Mouse (Mus musculus) lung, embryonic 14.5 days (tissue): ENCODE results near the gene Ascl5. TPM values are rescaled to one million over a fixed set of nuclear protein-coding genes. Genes with fewer than 3 reads are reported as not detected.

Source experiments
- ATAC-seq: fragments of 200-750 bp; cut with Nextera tagmentation; 2 replicates; pipeline ENCODE4 v1.8.0; 2017; ENCODE audit warnings: mild to moderate bottlenecking, moderate TSS enrichment, moderate library complexity; ENCODE audit not compliant: insufficient read depth
- DNase-seq: peaks from one replicate; pipeline ENCODE4 v3.0.0-alpha.2; 2015
- H3K27ac ChIP-seq: fragments of 300-500 bp; sonication (generic); 2 replicates; pipeline ENCODE4 v1.5.1; 2014; ENCODE audit warnings: low read depth, mild to moderate bottlenecking, moderate library complexity
- H3K27me3 ChIP-seq: fragments of 300-500 bp; sonication (generic); 2 replicates; pipeline ENCODE4 v1.6.1; 2014; ENCODE audit warnings: low read length, control low read depth; ENCODE audit not compliant: insufficient read depth
- H3K36me3 ChIP-seq: fragments of 300-500 bp; sonication (generic); 2 replicates; pipeline ENCODE4 v1.6.1; 2014; ENCODE audit warnings: control low read depth; ENCODE audit not compliant: insufficient read depth
- H3K4me1 ChIP-seq: fragments of 300-500 bp; sonication (generic); 2 replicates; pipeline ENCODE4 v1.6.1; 2014; ENCODE audit warnings: antibody characterized with exemption, control low read depth; ENCODE audit not compliant: insufficient read depth
- H3K4me2 ChIP-seq: fragments of 300-500 bp; sonication (generic); 2 replicates; pipeline ENCODE4 v1.6.1; 2014; ENCODE audit warnings: mild to moderate bottlenecking
- H3K4me3 ChIP-seq: fragments of 300-500 bp; sonication (generic); 2 replicates; pipeline ENCODE4 v1.5.1; 2014; ENCODE audit warnings: low read depth, low read length
- H3K9ac ChIP-seq: fragments of 300-500 bp; sonication (generic); 2 replicates; pipeline ENCODE4 v1.6.1; 2014
- H3K9me3 ChIP-seq: fragments of 300-500 bp; sonication (generic); 2 replicates; pipeline ENCODE4 v1.6.1; 2016; ENCODE audit warnings: low read depth, low read length, control low read depth
- CTCF ChIP-seq: IDR thresholded peaks from 2 replicates; pipeline ENCODE4 v1.5.1; 2016; ENCODE audit warnings: antibody characterized with exemption, low read depth
- WGBS: fragments of 180-500 bp; shearing (Covaris S2); extraction: QIAGEN DNeasy Blood & Tissue Kit; methylation state at CpG from one replicate; pipeline ENCODE4 v1.1.7; 2014; 5-methylcytosine and 5-hydroxymethylcytosine counted together
- polyA plus RNA-seq: library from polyadenylated mRNA; unstranded; fragments of >200 nt; fragmentation: Nextera tagmentation; extraction: Ambion mirVana; gene quantifications from 2 replicates; pipeline ENCODE4 v1.2.1, GENCODE M21; 2014

Ascl5 gene
- polyA plus RNA-seq, 1 experiment from 2014 or later = not detected

DNA sequence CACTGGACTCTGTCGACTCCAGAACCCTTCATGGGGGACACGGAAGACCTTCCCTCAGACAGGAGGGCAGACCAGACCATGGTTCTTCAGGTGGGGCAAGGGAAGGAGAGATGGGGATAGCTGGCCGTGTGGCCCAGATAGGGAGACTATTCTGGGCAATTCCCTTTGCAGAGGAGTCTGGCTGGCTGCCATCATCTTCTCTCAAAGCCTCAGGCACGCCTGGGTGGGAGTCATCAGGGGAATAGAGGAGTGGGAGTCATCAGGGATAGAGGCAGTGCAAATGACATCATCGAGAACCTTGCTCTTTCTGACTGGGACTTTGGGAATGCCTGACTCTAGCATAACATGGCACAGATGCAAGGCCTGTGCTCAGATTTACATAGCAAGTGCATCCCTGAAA, 13.4 kb downstream of the Ascl5 start:
- ATAC-seq (no peak), DNase-seq (no peak)
- TF ChIP-seq CTCF = no peak
- Histone ChIP-seq H3K9me3 (no peaks in the 10 kb centered on the region), H3K27me3 (no peaks in the 10 kb centered on the region), H3K4me1 (no peaks in the 10 kb centered on the region), H3K4me2 (no peak overlapping the region), H3K27ac (no peak overlapping the region), H3K36me3 (no peaks in the 10 kb centered on the region), H3K9ac (no peak overlapping the region), H3K4me3 (no peak overlapping the region)
- WGBS = 61% methylated on average over 5 of the region's 5 CpGs

DNA sequence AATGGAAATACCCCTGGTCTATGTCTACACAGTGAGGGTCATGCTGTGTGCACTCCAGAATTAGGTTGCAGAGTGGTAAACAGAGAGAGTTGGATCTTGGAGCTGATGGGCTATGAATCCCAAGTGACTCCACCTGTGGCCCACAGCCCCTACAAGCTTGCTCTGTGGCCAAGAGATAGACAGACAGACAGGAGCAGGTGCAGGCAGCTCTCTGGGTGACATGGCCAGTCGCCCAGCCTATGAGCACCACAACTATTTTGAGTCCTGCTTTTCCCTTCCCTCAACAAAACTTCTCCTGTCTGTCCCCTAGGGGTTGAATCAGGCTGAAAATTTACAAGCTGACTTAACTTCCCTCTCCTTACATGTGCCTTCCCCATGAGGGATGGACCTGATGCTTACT, 16.0 kb downstream of the Ascl5 start:
- Histone ChIP-seq H3K4me3 (no peak overlapping the region), H3K4me1 (no peaks in the 10 kb centered on the region), H3K27me3 (no peaks in the 10 kb centered on the region), H3K9me3 (no peaks in the 10 kb centered on the region), H3K36me3 (no peaks in the 10 kb centered on the region), H3K27ac (no peak overlapping the region), H3K4me2 (no peak overlapping the region), H3K9ac (no peak overlapping the region)
- ATAC-seq (no peak), DNase-seq (no peak)
- 63% methylated on average over 1 of the region's 1 CpGs for WGBS
- TF ChIP-seq CTCF = no peak

DNA sequence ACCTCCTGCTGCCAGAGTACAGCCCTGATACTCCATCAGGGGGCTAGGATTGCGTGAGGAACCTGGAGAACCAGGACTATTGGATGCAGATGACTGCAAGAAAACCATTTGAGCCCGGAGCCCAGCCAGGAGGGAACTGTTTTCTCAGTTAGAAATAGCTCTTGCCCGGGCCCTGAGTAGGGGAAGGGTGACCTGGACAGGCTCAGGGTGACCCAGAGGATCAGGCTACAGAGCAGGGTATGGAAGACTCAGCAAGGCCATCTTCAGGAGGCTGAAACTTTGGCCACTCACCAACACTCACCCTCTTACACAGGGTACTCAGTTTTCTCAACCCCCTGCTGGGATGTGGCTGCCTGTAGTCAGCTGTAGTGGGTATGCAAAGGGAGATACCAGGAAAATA, 17.0 kb downstream of the Ascl5 start:
- no peak for ATAC-seq
- Histone ChIP-seq H3K27ac (no peak overlapping the region), H3K36me3 (no peaks in the 10 kb centered on the region), H3K27me3 (no peaks in the 10 kb centered on the region), H3K9ac (no peak overlapping the region), H3K4me1 (no peaks in the 10 kb centered on the region), H3K4me3 (no peak overlapping the region), H3K9me3 (no peaks in the 10 kb centered on the region), H3K4me2 (no peak overlapping the region)
- 54% methylated on average over 3 of the region's 3 CpGs for whole genome bisulfite sequencing
- no peak for DNase-seq
- no peak for TF ChIP-seq CTCF

DNA sequence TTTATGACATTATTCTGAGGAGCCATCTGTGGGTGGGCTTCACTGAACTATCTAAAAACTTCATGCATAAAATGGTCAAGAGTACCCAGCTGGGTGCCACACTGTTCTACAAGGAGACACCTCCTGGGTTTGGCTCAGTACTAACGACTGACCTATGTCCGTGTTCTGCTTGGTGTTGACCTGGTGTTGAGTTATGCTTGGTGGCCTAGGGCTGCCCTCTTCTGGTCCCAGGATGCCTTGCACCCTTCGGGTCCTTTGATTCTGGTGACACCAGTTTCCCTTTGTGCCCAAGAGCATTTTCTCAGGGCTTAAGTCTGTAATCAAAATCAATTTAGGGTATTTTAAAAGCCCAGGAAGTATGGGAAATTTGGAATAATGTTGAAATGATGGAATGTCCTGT, 25.5 kb downstream of the Ascl5 start:
- Histone ChIP-seq H3K4me3 (no peak overlapping the region), H3K4me2 (no peak overlapping the region), H3K9me3 (no peaks in the 10 kb centered on the region), H3K9ac (no peak overlapping the region), H3K27ac (no peak overlapping the region), H3K4me1 (no peaks in the 10 kb centered on the region), H3K36me3 (no peaks in the 10 kb centered on the region), H3K27me3 (no peaks in the 10 kb centered on the region; the same call in 1 of the 2 replicates)
- ATAC-seq = no peak
- DNase-seq = peak; percentile 49
- peak; percentile 75 for TF ChIP-seq CTCF
- WGBS = 6% methylated on average over 3 of the region's 3 CpGs

DNA sequence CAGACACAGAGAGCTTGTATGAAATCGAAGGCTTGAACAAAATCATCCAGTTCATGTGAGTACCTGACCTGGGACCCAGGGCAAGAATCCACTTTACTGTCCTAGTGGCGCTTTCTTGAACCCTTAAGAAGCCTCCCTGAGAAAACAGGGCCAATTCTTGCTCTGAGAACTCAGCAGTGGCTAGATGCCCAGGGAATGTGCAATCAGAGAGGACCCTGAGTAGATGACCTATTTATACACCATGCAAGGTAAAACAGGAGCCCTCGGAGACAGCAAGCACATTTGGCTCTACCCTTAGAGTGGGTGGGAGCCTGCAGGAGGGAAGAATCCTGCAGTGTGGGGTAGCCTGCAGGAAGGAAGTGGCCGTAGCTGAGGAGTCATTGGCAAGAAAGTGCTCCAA, 27.1 kb downstream of the Ascl5 start:
- TF ChIP-seq CTCF = no peak
- H3K4me3 ChIP-seq = no peak overlapping the region
- H3K27me3 ChIP-seq = no peaks in the 10 kb centered on the region; the same call in 1 of the 2 replicates
- no peak overlapping the region for H3K4me2 ChIP-seq
- ATAC-seq = no peak
- H3K9ac ChIP-seq = no peak overlapping the region
- H3K27ac ChIP-seq = no peak overlapping the region
- H3K4me1 ChIP-seq = no peaks in the 10 kb centered on the region
- H3K9me3 ChIP-seq = peaks cover 5% of the 10 kb centered on the region; the same call in 1 of the 2 replicates
- DNase-seq = no peak
- 51% methylated on average over 4 of the region's 4 CpGs for WGBS
- H3K36me3 ChIP-seq = no peaks in the 10 kb centered on the region

DNA sequence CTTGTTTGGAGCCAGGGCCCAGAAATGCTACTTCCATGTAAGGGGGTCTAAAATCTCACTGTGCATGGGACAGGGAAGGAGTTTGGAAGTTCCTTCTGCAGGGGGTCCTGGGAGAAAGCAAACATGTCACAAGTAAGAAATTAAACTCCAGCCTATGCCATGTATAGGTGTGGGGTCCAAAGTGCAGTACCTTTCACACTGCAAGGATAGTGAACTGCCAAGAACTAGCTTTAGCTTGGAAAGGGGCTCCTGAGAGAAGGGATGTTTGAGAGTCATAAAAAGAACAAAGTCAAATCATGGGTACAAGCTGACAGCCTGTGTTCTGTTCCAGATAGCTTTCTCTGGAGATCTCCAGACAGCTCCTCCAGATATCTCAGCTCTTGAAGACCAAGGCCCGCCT, 30.6 kb downstream of the Ascl5 start:
- Histone ChIP-seq H3K4me1 (no peaks in the 10 kb centered on the region), H3K36me3 (no peaks in the 10 kb centered on the region), H3K27me3 (no peaks in the 10 kb centered on the region; the same call in 1 of the 2 replicates), H3K4me2 (no peak overlapping the region), H3K9me3 (peaks cover 5% of the 10 kb centered on the region; the same call in 1 of the 2 replicates), H3K9ac (no peak overlapping the region), H3K27ac (no peak overlapping the region), H3K4me3 (no peak overlapping the region)
- WGBS = 92% methylated on average over 1 of the region's 1 CpGs
- TF ChIP-seq CTCF = no peak
- ATAC-seq (no peak), DNase-seq (no peak)

DNA sequence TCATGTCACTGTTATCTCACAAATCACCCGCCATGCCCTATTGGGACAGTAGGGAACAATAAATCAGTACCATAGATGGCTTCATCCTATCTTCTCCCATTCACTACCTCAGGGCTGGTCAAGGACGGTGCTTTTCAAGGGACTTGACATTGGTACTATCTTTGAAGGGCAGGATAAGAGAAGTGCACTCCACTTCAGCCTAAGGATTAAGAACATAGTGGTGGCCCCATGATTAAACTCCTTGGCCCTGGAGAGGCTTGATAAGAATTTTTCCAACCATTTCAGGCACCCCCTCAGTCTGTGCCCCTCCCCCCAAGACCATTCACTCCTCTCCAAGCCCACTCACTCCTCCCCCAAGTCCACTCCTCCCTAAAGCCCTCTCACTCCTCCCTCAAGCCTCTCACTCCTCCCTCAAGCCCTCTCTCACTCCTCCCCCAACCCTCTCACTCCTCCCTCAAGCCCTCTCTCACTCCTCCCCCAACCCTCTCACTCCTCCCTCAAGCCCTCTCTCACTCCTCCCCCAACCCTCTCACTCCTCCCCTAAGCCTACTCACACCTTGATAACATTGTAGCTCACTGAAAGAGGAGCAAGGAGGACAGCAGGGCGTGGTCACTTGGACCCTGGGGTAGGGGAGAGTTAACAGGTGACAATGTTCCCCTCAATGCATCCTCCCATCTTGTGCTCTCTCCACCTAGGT, 35.5 kb downstream of the Ascl5 start:
- no peak overlapping the region for H3K9ac ChIP-seq
- H3K9me3 ChIP-seq = peaks cover 5% of the 10 kb centered on the region; the same call in 1 of the 2 replicates
- no peak for TF ChIP-seq CTCF
- H3K4me3 ChIP-seq = no peak overlapping the region
- no peak overlapping the region for H3K27ac ChIP-seq
- no peak for DNase-seq
- no peaks in the 10 kb centered on the region for H3K4me1 ChIP-seq
- ATAC-seq = no peak
- H3K4me2 ChIP-seq = no peak overlapping the region
- no peaks in the 10 kb centered on the region for H3K27me3 ChIP-seq
- no peaks in the 10 kb centered on the region for H3K36me3 ChIP-seq
- WGBS = 62% methylated on average over 3 of the region's 3 CpGs
